Mouse (Mus musculus): ENCODE data around the gene Ovca2. TPM values are rescaled to one million over a fixed set of nuclear protein-coding genes. Genes with fewer than 3 reads are reported as not detected.

The Ovca2 gene
- 21.0 and 22.2 TPM in 2 replicates for polyA plus RNA-seq (2015; fragmentation: Nextera tagmentation; extraction: Ambion mirVana)

GRCm38 (mm10) chr11:75178672-75179208 is at the start of gene Ovca2:
Gene Ovca2, minus strand, starts transcription at chr11:75178835.
- WGBS = under 1% methylated on average over 32 of the region's 33 CpGs
- Histone ChIP-seq H3K4me2 (peak within 1 kb of the TSS; percentile 78), H3K27ac (peak within 1 kb of the TSS; percentile 85), H3K9ac (peak within 1 kb of the TSS; percentile 65), H3K36me3 (peaks cover 16% of the 10 kb centered on the region), H3K4me1 (peaks cover 11% of the 10 kb centered on the region), H3K9me3 (no peaks in the 10 kb centered on the region), H3K4me3 (replicated peaks) (peak within 1 kb of the TSS; percentile 78), H3K27me3 (replicated peaks) (no peaks in the 10 kb centered on the region)
- ATAC-seq (ENCODE audit: insufficient read depth, low FRiP score, low read depth) = peak; percentile 94

GRCm38 (mm10) chr11:75227632-75228031 is 49.0 kb upstream of the Ovca2 start:
- 58% methylated on average over 3 of the region's 3 CpGs for WGBS

DNA sequence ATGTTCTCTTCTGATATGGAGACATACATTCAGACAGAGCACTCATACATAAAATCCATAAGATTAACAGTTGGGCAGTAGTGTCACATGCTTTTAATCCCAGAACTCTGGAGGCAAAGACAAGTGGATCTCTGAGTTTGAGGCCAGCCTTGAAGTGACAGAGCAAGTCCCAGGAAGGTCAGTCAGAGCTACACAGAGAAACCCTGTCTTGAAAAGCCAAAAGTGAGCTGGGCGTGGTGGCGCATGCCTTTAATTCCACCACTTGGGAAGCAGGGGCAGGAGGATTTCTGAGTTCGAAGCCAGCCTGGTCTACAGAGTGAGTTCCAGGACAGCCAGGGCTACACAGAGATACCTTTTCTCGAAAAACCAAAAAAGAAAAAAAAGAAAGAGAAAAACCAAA is 46.2 kb upstream of the Ovca2 start:
- 80% methylated on average over 4 of the region's 4 CpGs for WGBS

More at GRCm38 (mm10) chr11:75227632-75228031, 49.0 kb upstream of the Ovca2 start:
- ATAC-seq (ENCODE audit: insufficient read depth, low FRiP score, low read depth) = no peak
- Histone ChIP-seq H3K4me2 (no peak overlapping the region), H3K4me1 (no peaks in the 10 kb centered on the region), H3K9me3 (no peaks in the 10 kb centered on the region), H3K27me3 (replicated peaks) (no peaks in the 10 kb centered on the region), H3K27ac (no peak overlapping the region), H3K36me3 (no peaks in the 10 kb centered on the region), H3K9ac (no peak overlapping the region), H3K4me3 (replicated peaks) (no peak overlapping the region)

GRCm38 (mm10) chr11:75224062-75224461 is 45.4 kb upstream of the Ovca2 start:
- H3K27ac ChIP-seq = no peak overlapping the region
- H3K27me3 ChIP-seq (replicated peaks) = no peaks in the 10 kb centered on the region
- H3K36me3 ChIP-seq = no peaks in the 10 kb centered on the region
- no peaks in the 10 kb centered on the region for H3K9me3 ChIP-seq
- peaks cover 4% of the 10 kb centered on the region; the same call in 1 of the 2 replicates for H3K4me1 ChIP-seq
- no peak overlapping the region for H3K4me2 ChIP-seq
- WGBS = 83% methylated on average over 12 of the region's 12 CpGs
- no peak overlapping the region for H3K9ac ChIP-seq
- ATAC-seq (ENCODE audit: insufficient read depth, low FRiP score, low read depth) = no peak
- no peak overlapping the region for H3K4me3 ChIP-seq (replicated peaks)

More for the DNA sequence above, 46.2 kb upstream of the Ovca2 start:
- Histone ChIP-seq H3K4me3 (replicated peaks) (no peak overlapping the region), H3K27me3 (replicated peaks) (no peaks in the 10 kb centered on the region), H3K9ac (no peak overlapping the region), H3K36me3 (no peaks in the 10 kb centered on the region), H3K27ac (no peak overlapping the region), H3K4me2 (no peak overlapping the region), H3K9me3 (no peaks in the 10 kb centered on the region), H3K4me1 (peaks cover 4% of the 10 kb centered on the region; the same call in 1 of the 2 replicates)
- no peak for ATAC-seq (ENCODE audit: insufficient read depth, low FRiP score, low read depth)

GRCm38 (mm10) chr11:75220517-75221145 is 42.0 kb upstream of the Ovca2 start:
- 28% methylated on average over 6 of the region's 6 CpGs for WGBS
- Histone ChIP-seq H3K9me3 (no peaks in the 10 kb centered on the region), H3K27ac (no peak overlapping the region), H3K4me2 (no peak overlapping the region), H3K4me3 (replicated peaks) (no peak overlapping the region), H3K9ac (no peak overlapping the region), H3K36me3 (no peaks in the 10 kb centered on the region), H3K27me3 (replicated peaks) (no peaks in the 10 kb centered on the region), H3K4me1 (peaks cover 4% of the 10 kb centered on the region; the same call in 1 of the 2 replicates)
- ATAC-seq (ENCODE audit: insufficient read depth, low FRiP score, low read depth) = no peak

DNA sequence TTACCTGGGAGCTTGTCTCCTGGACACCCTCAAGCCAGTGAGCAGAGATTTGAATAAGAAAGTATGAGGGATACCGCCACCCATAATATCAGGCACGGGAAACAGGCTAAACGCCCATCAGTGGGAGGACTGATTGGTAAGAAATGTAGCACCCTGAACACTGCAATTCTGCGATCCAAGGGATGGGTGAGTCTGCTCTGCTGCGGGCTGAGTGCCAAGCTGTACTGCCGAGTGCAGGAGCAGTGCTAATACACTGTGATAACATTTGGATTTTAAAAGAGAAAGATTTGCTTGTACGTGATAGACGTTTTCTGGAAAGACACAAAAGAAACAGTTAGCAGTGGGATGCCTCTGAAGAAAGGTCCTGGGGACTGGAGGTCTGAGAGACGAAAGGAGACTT is 41.5 kb upstream of the Ovca2 start:
- no peak for ATAC-seq (ENCODE audit: insufficient read depth, low FRiP score, low read depth)
- Histone ChIP-seq H3K4me3 (replicated peaks) (no peak overlapping the region), H3K9me3 (no peaks in the 10 kb centered on the region), H3K27ac (no peak overlapping the region; the same call in 1 of the 2 replicates), H3K4me1 (peaks cover 4% of the 10 kb centered on the region; the same call in 1 of the 2 replicates), H3K9ac (no peak overlapping the region), H3K36me3 (no peaks in the 10 kb centered on the region), H3K4me2 (peak overlapping the region; percentile 16; the same call in 1 of the 2 replicates), H3K27me3 (replicated peaks) (no peaks in the 10 kb centered on the region)
- WGBS = 25% methylated on average over 9 of the region's 9 CpGs

DNA sequence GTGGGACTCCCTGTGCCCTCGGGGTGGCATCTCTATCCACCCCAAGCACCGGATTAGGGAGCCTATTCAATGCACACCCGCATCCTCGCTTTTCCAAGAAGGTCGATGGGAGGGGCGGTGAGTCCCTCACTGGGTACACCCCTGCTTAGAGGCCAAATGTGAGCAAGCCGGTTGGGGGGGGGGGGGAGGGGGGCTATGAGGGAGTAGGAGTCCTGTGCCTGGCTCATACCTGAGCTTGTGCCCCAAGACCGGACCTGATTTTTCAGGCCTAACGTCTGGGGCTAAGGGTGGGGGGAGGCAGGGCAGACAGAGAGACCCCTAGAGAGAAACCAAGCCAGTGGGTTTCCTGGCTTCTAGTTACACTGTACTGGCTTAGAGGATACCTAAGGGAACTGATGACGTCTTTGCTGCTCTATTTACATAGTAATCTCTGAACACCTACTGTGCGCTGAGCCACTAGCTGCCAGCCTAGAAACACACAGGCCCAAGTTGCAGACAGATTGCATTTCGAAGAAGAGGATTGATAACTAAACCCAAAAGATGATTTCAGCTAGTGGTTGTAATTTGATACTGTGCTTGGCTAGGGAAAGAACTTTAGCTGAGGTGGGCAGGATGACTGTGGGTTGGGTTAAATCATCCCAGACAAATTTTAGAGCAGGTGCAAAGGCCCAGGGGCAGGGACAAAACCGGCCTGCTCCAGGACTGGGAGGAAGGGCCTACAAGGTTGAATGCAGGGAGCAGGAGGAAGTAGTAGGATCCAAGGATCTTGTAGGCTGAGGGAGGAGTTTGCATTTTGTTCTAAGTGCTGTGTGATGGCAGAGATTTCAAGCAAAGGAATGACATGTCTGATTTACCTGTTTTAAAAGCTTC is 35.7 kb upstream of the Ovca2 start:
- peak overlapping the region; percentile 77 for H3K27ac ChIP-seq
- peaks cover 24% of the 10 kb centered on the region; the same call in 1 of the 2 replicates for H3K4me1 ChIP-seq
- no peaks in the 10 kb centered on the region for H3K27me3 ChIP-seq (replicated peaks)
- H3K9me3 ChIP-seq = no peaks in the 10 kb centered on the region
- H3K4me2 ChIP-seq = peak overlapping the region; percentile 62
- no peak overlapping the region for H3K9ac ChIP-seq
- 23% methylated on average over 13 of the region's 13 CpGs for WGBS
- H3K36me3 ChIP-seq = no peaks in the 10 kb centered on the region
- H3K4me3 ChIP-seq (replicated peaks) = peak overlapping the region; percentile 26
- ATAC-seq (ENCODE audit: insufficient read depth, low FRiP score, low read depth) = peak; percentile 32

DNA sequence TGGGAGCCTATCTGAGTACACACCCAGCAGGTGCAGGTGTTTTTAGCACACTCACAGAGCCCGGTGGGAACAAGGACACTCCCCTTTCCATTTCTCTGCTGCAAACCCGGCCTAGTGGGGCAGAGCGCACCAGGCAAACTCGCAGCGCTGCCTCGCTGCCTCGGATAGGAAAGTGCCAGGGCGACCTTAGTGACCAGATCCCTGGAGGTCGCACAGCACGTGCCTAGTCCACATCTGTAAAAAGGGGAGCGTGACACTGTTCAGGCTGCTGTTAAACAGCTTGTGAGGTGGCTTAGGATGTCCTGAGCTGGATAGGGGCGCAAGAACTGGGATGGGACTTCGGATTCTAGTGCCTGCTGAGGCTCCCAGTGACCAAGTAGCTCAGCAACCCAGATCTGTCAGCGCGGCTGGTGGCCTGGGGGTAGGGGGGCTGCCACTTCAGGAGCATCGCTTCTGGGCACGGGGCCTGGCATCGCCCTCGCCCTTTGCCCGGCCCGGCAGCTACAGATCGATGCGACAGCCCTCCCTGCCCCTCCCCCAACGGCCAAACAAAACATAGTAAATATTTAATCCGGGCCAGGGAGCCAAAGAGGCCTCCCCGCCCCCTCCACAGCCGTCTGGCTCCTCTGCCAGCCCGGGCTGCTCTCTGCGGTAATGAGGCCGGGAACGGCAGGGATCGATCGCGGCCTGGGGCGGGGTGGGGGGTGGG is 34.9 kb upstream of the Ovca2 start:
- peaks cover 24% of the 10 kb centered on the region; the same call in 1 of the 2 replicates for H3K4me1 ChIP-seq
- H3K9ac ChIP-seq = no peak overlapping the region
- WGBS = 11% methylated on average over 35 of the region's 35 CpGs

GRCm38 (mm10) chr11:75212876-75213275 is 34.2 kb upstream of the Ovca2 start:
- H3K4me2 ChIP-seq = no peak overlapping the region
- H3K4me3 ChIP-seq (replicated peaks) = no peak overlapping the region
- 58% methylated on average over 2 of the region's 3 CpGs for WGBS
- H3K27me3 ChIP-seq (replicated peaks) = no peaks in the 10 kb centered on the region
- H3K27ac ChIP-seq = peak overlapping the region; percentile 79
- H3K36me3 ChIP-seq = no peaks in the 10 kb centered on the region
- H3K9ac ChIP-seq = no peak overlapping the region
- no peak for ATAC-seq (ENCODE audit: insufficient read depth, low FRiP score, low read depth)
- peaks cover 24% of the 10 kb centered on the region; the same call in 1 of the 2 replicates for H3K4me1 ChIP-seq
- H3K9me3 ChIP-seq = no peaks in the 10 kb centered on the region

More for the DNA sequence above, 34.9 kb upstream of the Ovca2 start:
- Histone ChIP-seq H3K4me2 (peak overlapping the region; percentile 62), H3K27ac (peak overlapping the region; percentile 80), H3K4me3 (replicated peaks) (peak overlapping the region; percentile 26), H3K36me3 (no peaks in the 10 kb centered on the region), H3K9me3 (no peaks in the 10 kb centered on the region), H3K27me3 (replicated peaks) (no peaks in the 10 kb centered on the region)
- peak; percentile 82 for ATAC-seq (ENCODE audit: insufficient read depth, low FRiP score, low read depth)

GRCm38 (mm10) chr11:75212031-75212667 is 33.5 kb upstream of the Ovca2 start:
- Histone ChIP-seq H3K4me1 (peaks cover 24% of the 10 kb centered on the region; the same call in 1 of the 2 replicates), H3K27me3 (replicated peaks) (no peaks in the 10 kb centered on the region), H3K36me3 (no peaks in the 10 kb centered on the region), H3K9ac (no peak overlapping the region), H3K27ac (peak overlapping the region; percentile 79), H3K9me3 (no peaks in the 10 kb centered on the region), H3K4me3 (replicated peaks) (no peak overlapping the region), H3K4me2 (no peak overlapping the region)
- WGBS = 59% methylated on average over 8 of the region's 8 CpGs
- no peak for ATAC-seq (ENCODE audit: insufficient read depth, low FRiP score, low read depth)

DNA sequence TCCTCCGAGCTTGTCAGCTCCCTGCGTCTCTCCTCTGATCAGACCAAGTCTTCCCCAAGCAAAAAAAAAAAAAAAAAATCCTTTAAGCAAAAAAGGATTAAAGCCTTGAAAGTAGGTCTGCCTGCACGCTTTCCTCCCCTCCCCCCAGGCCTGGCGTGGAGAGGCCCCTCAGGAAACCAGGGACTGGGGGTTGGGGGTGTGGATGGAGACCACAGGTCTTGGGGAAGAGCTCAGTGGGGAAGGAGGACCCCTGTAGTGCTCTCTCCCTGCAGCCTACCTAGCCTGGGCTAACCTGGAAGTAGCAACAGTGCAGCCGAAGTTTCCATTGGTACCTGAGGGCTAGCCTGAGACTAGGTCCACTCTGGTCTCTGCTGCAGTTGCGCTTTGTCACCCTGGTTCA is 32.1 kb upstream of the Ovca2 start:
- Histone ChIP-seq H3K4me3 (replicated peaks) (no peak overlapping the region), H3K27me3 (replicated peaks) (no peaks in the 10 kb centered on the region), H3K9me3 (no peaks in the 10 kb centered on the region), H3K4me1 (peaks cover 24% of the 10 kb centered on the region; the same call in 1 of the 2 replicates), H3K9ac (no peak overlapping the region), H3K36me3 (no peaks in the 10 kb centered on the region), H3K4me2 (no peak overlapping the region), H3K27ac (no peak overlapping the region)
- no peak for ATAC-seq (ENCODE audit: insufficient read depth, low FRiP score, low read depth)
- WGBS = 61% methylated on average over 6 of the region's 6 CpGs
